Mouse (Mus musculus) frontal cortex, postnatal 14 days (tissue): ENCODE measurements around the gene Ncor2.

Experiments used
- DNase-seq, 2 experiments: peaks; one replicate each; pipeline ENCODE4 v3.0.0; 2022; ENCODE audit warnings: low spot score in 2 of 2

Ncor2 gene

GRCm38 (mm10) chr5:125024002-125024401 is 155.0 kb downstream of the Ncor2 start:
- no peak for DNase-seq

DNA sequence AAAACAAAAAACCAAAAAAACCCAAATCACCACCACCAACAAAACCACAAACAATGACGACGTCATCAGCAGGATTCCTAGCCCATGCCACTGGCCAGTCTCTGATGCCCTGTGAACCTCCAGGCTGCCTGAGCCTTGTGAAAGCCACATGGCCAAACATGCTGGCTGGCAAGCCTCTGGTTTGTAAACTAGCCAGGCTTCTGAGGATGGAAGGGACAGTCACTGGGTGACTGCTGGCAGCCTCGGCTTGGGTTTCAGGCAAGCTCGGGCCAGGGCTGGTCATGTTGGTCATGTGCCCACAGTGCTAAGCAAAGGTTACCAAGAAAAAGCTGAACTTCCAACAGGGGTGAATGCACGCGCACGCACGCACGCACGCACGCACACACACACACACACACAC is 157.7 kb downstream of the Ncor2 start:
- DNase-seq: no peak

DNA sequence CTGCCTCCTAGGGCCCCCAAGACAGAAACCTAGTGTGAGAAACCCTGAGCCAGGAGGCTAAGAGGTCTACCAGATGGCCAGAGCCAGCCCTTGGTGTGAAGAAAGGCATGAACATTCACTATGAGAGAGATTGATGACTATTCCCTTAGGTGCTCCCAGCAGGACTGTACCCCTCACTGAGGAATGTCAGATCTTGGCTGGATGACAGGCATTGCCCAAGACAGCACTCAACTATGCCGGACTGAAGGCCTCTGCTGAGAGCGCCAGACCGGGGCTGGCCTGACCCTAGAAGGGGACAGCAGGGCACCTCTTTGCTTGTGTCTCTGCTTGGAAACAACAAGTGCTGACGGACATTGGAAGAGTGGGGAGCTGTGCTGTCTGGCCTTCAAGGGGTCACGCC is 159.9 kb downstream of the Ncor2 start:
- no peak for DNase-seq

GRCm38 (mm10) chr5:125017332-125017731 is 161.7 kb downstream of the Ncor2 start:
- DNase-seq: peak in 1 of 2 experiments; percentile 37

- DNase-seq: no peak
These were observed 162.4 kb downstream of the Ncor2 start for GRCm38 (mm10) chr5:125016421-125017242.

DNA sequence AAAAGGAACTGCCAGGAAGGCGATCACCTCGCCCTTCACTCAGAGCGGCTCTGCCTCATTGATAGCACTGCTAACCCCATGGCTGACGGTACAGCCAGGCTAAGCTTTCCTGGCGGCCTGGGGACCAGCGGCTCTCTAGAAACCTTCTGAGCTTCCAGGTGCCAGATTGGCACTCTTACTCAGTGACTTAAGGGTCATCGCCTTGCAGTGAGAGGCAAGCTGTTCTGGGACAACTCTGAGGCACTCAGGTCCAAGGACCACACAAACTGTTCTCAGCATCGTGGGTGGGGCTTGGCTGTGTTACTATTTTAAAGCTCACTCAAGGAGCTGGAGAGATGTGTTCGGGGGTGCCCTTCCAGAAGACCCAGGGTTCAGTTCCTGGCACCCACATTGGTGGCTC is 163.4 kb downstream of the Ncor2 start:
- no peak for DNase-seq

DNA sequence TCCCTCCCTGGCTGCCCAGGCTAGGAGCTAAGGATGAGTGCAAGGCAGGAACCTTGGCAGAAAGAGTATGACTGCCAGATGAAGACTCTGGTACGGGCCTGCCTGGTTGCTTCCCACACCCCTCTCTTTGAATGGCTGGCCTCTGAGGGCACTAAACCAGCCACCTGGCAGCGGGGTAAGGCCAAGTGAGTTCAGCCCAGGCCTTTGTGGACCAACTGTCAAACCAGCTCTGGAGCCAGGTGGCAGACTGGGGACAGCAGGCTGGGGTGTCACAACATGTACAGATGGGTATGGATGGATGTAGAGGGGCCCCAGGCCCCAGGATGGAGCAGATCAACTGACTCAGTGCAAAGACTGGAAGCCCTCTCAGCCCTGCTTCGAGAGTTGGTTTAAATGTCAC is 164.0 kb downstream of the Ncor2 start:
- no peak for DNase-seq

DNA sequence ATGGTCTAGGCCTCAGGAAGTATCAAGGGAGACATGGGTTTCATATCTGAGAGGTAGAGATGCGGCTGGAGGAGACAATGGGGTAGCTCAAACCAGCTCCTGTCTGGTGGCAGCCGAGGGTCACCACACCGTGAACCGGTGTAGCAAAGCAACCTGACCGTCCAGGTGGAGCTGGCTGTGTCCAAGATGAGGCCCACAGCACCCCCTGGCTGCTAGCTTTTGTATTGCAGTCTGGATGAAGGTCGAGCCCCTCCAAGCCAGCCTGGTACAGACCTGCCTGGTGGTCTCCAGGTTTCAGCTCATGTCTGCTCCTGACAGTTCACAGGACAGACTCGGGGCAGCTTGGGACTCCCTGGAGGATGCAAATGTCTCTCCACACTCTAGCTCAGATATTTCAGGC is 164.5 kb downstream of the Ncor2 start:
- DNase-seq: peak in 1 of 2 experiments; percentile 56

DNA sequence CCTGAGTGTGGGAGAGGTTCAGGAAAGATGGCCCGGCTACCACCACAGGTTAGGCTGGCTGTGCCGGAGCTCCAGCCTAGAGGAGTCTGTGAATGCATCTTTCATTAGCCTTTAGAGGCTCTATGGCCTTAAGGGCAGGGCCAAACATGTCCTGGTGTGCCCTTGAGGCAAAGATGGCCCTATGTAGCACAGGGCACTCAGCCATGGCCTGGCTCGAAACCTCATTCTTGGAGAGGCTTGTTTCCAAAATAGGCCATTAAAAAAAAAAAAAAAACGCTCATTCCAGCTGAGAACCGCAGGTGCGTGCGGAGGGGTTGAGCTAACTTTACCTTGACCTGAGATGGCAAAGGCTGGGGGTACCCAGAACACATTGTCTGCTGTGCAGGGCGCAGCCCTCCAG is 167.4 kb downstream of the Ncor2 start:
- DNase-seq: no peak

DNA sequence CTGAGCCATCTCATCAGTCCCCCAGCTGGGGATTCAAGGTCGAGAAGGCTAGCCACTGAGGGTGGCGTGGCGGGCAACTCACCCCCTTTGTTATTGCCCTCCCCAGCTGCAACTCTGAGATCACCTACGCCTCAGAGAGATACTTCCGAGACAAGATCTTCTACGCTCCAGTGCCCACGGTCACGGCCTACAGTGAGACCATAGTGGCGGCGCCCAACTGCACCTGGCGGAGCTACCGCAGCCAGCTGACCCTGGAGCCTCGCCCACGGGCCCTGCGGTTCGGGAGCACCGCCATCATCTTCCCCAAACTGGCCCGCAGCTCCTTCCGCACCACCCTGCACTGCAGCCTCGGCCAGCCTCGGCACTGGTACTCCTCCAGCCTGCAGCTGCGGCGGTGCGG is 167.9 kb downstream of the Ncor2 start:
- no peak for DNase-seq

DNA sequence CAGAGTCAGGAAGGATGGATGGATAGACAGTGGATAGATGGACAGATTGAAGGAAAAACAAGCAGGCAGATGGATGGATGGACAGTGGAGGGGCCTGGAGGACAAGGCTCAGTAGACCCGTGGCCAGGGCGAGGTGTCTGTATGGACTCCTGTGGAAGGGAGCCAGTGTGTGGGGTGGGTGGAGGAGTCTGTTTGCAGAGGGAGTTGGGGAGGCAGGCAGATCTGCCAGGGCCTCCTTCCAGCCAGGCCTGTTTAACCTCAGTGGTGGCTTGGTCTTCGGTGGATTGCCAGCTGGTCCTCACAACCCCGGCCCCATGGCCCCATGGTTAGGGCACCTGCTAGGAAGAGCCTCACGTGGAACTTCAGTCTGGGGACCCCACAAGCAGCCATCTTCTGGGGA is 172.1 kb downstream of the Ncor2 start:
- no peak for DNase-seq

DNA sequence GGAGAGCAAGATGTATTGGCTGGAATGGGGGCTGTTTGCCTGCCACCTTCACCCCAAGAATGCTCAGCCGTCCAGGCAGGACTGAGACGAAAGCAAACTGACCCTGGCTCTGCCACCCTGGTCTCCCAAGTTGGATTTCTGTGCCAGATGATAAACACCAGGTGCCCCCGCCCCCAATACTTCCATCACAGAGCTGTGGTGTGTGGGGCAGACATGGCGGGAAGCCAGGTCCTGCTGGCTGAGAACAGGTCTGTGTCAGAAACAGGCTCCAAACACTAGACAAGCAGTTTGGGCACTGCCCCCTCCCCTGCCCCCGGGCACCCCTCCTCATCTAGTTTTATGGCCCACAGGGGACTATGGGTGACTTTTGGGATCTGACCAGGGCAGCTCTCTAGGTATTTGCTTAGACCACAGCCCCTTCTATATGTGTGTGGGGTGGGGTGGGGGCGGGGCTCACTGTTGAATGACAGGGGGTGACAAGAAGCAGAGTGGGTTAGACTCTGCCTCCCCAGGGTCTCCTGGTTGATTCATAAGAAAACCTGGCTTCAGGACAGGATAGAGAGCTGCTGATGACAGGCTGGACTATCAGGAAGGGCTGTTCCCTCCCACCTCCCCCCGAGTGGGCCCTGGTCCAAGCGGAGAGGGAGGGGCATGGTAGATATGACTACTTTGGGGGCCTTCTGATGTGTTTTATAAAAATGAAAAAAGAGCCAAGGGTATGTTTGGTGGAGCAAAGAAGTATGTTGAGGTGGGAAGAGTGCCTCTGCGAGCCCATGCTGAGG is 173.0 kb downstream of the Ncor2 start:
- no peak for DNase-seq

GRCm38 (mm10) chr5:125003873-125004255 is 175.2 kb downstream of the Ncor2 start:
- no peak for DNase-seq

GRCm38 (mm10) chr5:125002969-125003872 is 175.8 kb downstream of the Ncor2 start, which contains the start of gene Rflna:
Gene Rflna, plus strand, starts transcription at chr5:125003221.
- no peak for DNase-seq

DNA sequence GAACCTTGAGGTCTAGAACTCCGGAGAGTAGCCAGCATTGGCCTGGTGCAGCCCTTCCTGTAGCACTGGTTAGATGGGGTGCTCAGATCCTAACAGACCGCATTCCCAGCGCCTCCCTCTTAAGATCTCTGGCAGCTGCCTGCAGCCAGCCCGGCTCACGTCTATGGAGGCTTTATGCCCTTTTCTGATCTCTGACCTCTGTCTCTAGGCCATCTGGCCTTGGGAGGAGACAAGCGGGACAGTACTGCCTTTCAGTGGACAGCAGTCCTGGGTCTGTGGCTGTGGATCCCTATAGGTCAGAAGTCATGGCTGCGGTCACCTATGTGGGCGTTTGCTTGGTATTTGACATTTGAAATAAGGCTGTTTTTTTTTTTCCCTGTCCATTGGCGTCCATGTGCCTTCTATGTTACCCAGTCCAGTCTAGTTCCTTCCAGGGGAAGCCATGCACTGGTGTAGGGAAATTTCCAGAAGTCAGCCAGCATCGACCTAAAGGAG is 178.2 kb downstream of the Ncor2 start:
- DNase-seq: no peak

DNA sequence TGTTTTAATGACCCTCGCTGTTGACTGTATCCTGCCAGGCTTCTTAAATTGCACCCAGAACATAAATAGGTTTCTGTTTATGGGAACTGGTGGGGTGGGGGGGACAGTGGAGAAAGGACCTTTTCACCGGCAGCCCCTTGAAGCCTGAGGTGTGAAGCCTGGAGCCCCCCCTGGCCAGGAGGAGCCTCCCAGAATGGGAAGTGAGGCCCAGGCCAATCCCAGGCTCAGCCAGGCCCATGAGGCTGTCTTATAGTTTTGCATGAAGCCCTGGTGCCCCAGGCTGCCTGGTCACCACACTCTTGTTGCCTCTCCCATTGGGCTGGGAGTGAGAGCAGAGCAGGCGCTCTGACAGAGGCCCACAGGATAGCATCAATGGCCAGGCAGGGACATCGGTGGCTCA is 181.1 kb downstream of the Ncor2 start:
- DNase-seq: no peak

GRCm38 (mm10) chr5:124996816-124997215 is 182.2 kb downstream of the Ncor2 start:
- no peak for DNase-seq

GRCm38 (mm10) chr5:124992891-124993290 is 186.1 kb downstream of the Ncor2 start:
- no peak for DNase-seq

DNA sequence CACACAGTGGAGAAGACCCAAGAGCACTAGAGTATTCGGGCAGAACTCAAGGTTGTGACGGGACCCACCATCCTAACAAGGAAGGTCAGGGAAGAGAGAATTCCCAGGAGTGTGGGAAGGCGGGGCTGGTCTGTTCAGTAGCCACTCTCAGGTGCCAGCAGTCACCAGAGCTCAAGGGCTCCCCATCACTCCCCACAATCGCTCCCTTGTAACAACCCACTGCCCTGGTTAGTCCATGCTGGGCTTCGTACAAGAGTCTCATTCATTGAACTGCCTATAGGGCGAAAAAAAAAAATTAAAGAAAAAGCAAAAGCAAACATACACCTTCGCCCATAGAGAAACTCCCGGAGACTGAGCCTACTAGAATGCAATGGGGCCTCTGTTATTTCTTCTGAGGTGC is 186.7 kb downstream of the Ncor2 start:
- DNase-seq: no peak

DNA sequence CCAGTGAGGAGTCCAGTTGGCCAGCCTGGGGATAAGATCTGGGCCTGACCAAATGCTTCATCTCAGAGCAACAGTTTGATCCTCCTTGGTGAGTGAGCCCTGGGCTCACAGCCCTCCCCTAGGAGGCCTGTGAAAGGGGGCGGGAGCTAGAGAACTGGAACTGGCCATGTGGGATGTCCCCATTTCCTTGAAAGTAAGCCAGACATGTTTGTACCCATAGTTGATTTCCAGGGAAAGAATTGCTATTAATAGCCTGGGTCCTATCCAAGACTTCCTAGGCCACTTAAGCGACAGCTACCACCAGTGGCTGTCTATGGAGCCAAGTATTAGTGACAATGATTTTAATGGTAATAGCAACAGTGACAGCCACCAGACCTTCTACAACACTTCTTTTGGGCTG is 189.3 kb downstream of the Ncor2 start:
- no peak for DNase-seq

DNA sequence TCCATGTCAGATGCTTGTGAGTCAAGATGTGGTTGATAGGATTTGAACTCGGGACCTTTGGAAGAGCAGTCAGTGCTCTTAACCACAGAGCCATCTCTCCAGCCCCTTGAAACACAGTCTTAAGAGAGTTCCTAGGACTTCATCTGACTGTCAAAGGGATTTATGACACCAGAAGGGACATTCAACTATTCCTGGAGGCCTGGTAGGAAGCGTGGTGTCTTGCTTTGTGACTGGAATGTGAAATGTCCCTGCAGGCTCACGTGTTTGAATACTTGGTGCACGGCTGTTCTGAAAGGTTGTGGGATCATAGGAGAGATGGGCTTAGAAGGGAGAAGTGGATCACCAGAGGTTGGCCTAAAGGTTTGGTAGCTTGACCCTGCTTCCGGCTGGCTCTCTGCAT is 192.4 kb downstream of the Ncor2 start:
- DNase-seq: no peak

DNA sequence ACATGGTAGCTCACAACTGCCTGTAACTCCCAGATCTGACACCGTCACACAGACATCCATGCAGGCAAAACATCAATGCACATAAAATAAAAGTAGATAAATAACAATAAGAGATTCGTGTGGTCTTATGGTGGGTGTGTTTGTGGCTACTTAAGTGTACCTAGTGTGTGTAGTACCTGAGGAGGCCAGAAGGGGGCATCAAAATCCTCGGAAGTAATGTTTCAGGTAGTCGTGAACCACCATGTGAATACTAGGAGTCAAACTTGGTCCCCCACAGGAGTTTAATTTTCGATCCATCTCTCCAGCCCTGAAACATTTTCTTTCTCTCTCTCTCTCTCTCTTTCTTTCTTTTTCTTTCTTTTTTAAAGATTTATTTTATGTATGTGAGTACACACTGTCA is 192.8 kb downstream of the Ncor2 start:
- no peak for DNase-seq
